Mouse (Mus musculus) lung, embryonic 14.5 days (tissue): ENCODE results near the gene Slc22a14. TPM values are rescaled to one million over a fixed set of nuclear protein-coding genes. Genes with fewer than 3 reads are reported as not detected.

Source experiments
- ATAC-seq: fragments of 200-750 bp; cut with Nextera tagmentation; 2 replicates; pipeline ENCODE4 v1.8.0; 2017; ENCODE audit warnings: mild to moderate bottlenecking, moderate TSS enrichment, moderate library complexity; ENCODE audit not compliant: insufficient read depth
- DNase-seq: peaks from one replicate; pipeline ENCODE4 v3.0.0-alpha.2; 2015
- H3K27ac ChIP-seq: fragments of 300-500 bp; sonication (generic); 2 replicates; pipeline ENCODE4 v1.5.1; 2014; ENCODE audit warnings: low read depth, mild to moderate bottlenecking, moderate library complexity
- H3K27me3 ChIP-seq: fragments of 300-500 bp; sonication (generic); 2 replicates; pipeline ENCODE4 v1.6.1; 2014; ENCODE audit warnings: low read length, control low read depth; ENCODE audit not compliant: insufficient read depth
- H3K36me3 ChIP-seq: fragments of 300-500 bp; sonication (generic); 2 replicates; pipeline ENCODE4 v1.6.1; 2014; ENCODE audit warnings: control low read depth; ENCODE audit not compliant: insufficient read depth
- H3K4me1 ChIP-seq: fragments of 300-500 bp; sonication (generic); 2 replicates; pipeline ENCODE4 v1.6.1; 2014; ENCODE audit warnings: antibody characterized with exemption, control low read depth; ENCODE audit not compliant: insufficient read depth
- H3K4me2 ChIP-seq: fragments of 300-500 bp; sonication (generic); 2 replicates; pipeline ENCODE4 v1.6.1; 2014; ENCODE audit warnings: mild to moderate bottlenecking
- H3K4me3 ChIP-seq: fragments of 300-500 bp; sonication (generic); 2 replicates; pipeline ENCODE4 v1.5.1; 2014; ENCODE audit warnings: low read depth, low read length
- H3K9ac ChIP-seq: fragments of 300-500 bp; sonication (generic); 2 replicates; pipeline ENCODE4 v1.6.1; 2014
- H3K9me3 ChIP-seq: fragments of 300-500 bp; sonication (generic); 2 replicates; pipeline ENCODE4 v1.6.1; 2016; ENCODE audit warnings: low read depth, low read length, control low read depth
- CTCF ChIP-seq: IDR thresholded peaks from 2 replicates; pipeline ENCODE4 v1.5.1; 2016; ENCODE audit warnings: antibody characterized with exemption, low read depth
- WGBS: fragments of 180-500 bp; shearing (Covaris S2); extraction: QIAGEN DNeasy Blood & Tissue Kit; methylation state at CpG from one replicate; pipeline ENCODE4 v1.1.7; 2014; 5-methylcytosine and 5-hydroxymethylcytosine counted together
- polyA plus RNA-seq: library from polyadenylated mRNA; unstranded; fragments of >200 nt; fragmentation: Nextera tagmentation; extraction: Ambion mirVana; gene quantifications from 2 replicates; pipeline ENCODE4 v1.2.1, GENCODE M21; 2014

The Slc22a14 gene
- polyA plus RNA-seq, 1 experiment from 2014 or later: not detected

- DNase-seq (no peak), ATAC-seq (no peak)
- no peaks in the 10 kb centered on the region for H3K4me1 ChIP-seq
- no peaks in the 10 kb centered on the region for H3K27me3 ChIP-seq
- H3K9ac ChIP-seq: no peak overlapping the region
- H3K9me3 ChIP-seq: no peaks in the 10 kb centered on the region
- H3K4me2 ChIP-seq: no peak overlapping the region
- H3K27ac ChIP-seq: no peak overlapping the region
- no peak for TF ChIP-seq CTCF
- 92% methylated on average over 5 of the region's 5 CpGs for WGBS
- H3K36me3 ChIP-seq: peaks cover 46% of the 10 kb centered on the region
- no peak overlapping the region for H3K4me3 ChIP-seq
These were observed 118.5 kb downstream of the Slc22a14 start for GRCm38 (mm10) chr9:119246826-119247225.

GRCm38 (mm10) chr9:119243981-119244380, 121.4 kb downstream of the Slc22a14 start:
- no peak for DNase-seq
- H3K9ac ChIP-seq: no peak overlapping the region
- no peaks in the 10 kb centered on the region for H3K4me1 ChIP-seq
- H3K27me3 ChIP-seq: no peaks in the 10 kb centered on the region
- H3K4me2 ChIP-seq: no peak overlapping the region
- H3K9me3 ChIP-seq: no peaks in the 10 kb centered on the region
- no peak for ATAC-seq
- H3K36me3 ChIP-seq: peaks cover 47% of the 10 kb centered on the region
- no peak for TF ChIP-seq CTCF
- 85% methylated on average over 3 of the region's 3 CpGs for WGBS
- no peak overlapping the region for H3K4me3 ChIP-seq
- no peak overlapping the region for H3K27ac ChIP-seq

- H3K9me3 ChIP-seq: no peaks in the 10 kb centered on the region
- no peak overlapping the region for H3K27ac ChIP-seq
- no peak overlapping the region for H3K4me3 ChIP-seq
- H3K9ac ChIP-seq: no peak overlapping the region
- no peak for ATAC-seq
- no peaks in the 10 kb centered on the region for H3K4me1 ChIP-seq
- peaks cover 46% of the 10 kb centered on the region for H3K36me3 ChIP-seq
- no peak for DNase-seq
- H3K27me3 ChIP-seq: no peaks in the 10 kb centered on the region
- WGBS: 71% methylated on average over 11 of the region's 11 CpGs
- TF ChIP-seq CTCF: no peak
- no peak overlapping the region for H3K4me2 ChIP-seq
These were observed 124.0 kb downstream of the Slc22a14 start for GRCm38 (mm10) chr9:119241169-119241865.

- no peaks in the 10 kb centered on the region for H3K9me3 ChIP-seq
- H3K9ac ChIP-seq: no peak overlapping the region
- H3K4me1 ChIP-seq: no peaks in the 10 kb centered on the region
- H3K27me3 ChIP-seq: no peaks in the 10 kb centered on the region
- 83% methylated on average over 10 of the region's 10 CpGs for WGBS
- no peak overlapping the region for H3K27ac ChIP-seq
- H3K36me3 ChIP-seq: peaks cover 46% of the 10 kb centered on the region; the same call in 1 of the 2 replicates
- no peak overlapping the region for H3K4me2 ChIP-seq
- DNase-seq: no peak
- TF ChIP-seq CTCF: no peak
- no peak for ATAC-seq
- no peak overlapping the region for H3K4me3 ChIP-seq
These were observed 124.9 kb downstream of the Slc22a14 start for GRCm38 (mm10) chr9:119240286-119240997.

GRCm38 (mm10) chr9:119239274-119239673, 126.1 kb downstream of the Slc22a14 start:
- Histone ChIP-seq H3K9me3 (no peaks in the 10 kb centered on the region), H3K4me2 (no peak overlapping the region), H3K27ac (no peak overlapping the region), H3K36me3 (peaks cover 40% of the 10 kb centered on the region; the same call in 1 of the 2 replicates), H3K4me3 (no peak overlapping the region), H3K4me1 (no peaks in the 10 kb centered on the region), H3K27me3 (no peaks in the 10 kb centered on the region), H3K9ac (no peak overlapping the region)
- over 99% methylated on average over 3 of the region's 3 CpGs for WGBS
- no peak for TF ChIP-seq CTCF
- no peak for ATAC-seq
- no peak for DNase-seq

GRCm38 (mm10) chr9:119238796-119239195, 126.6 kb downstream of the Slc22a14 start:
- no peak for ATAC-seq
- WGBS: 77% methylated on average over 4 of the region's 4 CpGs
- Histone ChIP-seq H3K9me3 (no peaks in the 10 kb centered on the region), H3K36me3 (peaks cover 36% of the 10 kb centered on the region; the same call in 1 of the 2 replicates), H3K9ac (no peak overlapping the region), H3K4me1 (no peaks in the 10 kb centered on the region), H3K27ac (no peak overlapping the region), H3K4me3 (no peak overlapping the region), H3K27me3 (no peaks in the 10 kb centered on the region), H3K4me2 (no peak overlapping the region)
- TF ChIP-seq CTCF: no peak
- no peak for DNase-seq

- Histone ChIP-seq H3K27ac (no peak overlapping the region), H3K9ac (no peak overlapping the region), H3K27me3 (no peaks in the 10 kb centered on the region), H3K4me2 (no peak overlapping the region), H3K4me1 (no peaks in the 10 kb centered on the region), H3K9me3 (no peaks in the 10 kb centered on the region), H3K4me3 (no peak overlapping the region), H3K36me3 (no peaks in the 10 kb centered on the region)
- ATAC-seq: no peak
- no peak for TF ChIP-seq CTCF
- DNase-seq: no peak
- 78% methylated on average over 7 of the region's 7 CpGs for WGBS
These were observed 133.8 kb downstream of the Slc22a14 start for GRCm38 (mm10) chr9:119231552-119231951.
